Mouse (Mus musculus) midbrain, postnatal 0 days (tissue): ENCODE data around the gene Ewsr1. TPM values are rescaled to one million over a fixed set of nuclear protein-coding genes. Genes with fewer than 3 reads are reported as not detected.

Experiments
- ATAC-seq: fragments of 200-750 bp; cut with Nextera tagmentation; 2 replicates; pipeline ENCODE4 v1.8.0; 2017; ENCODE audit warnings: moderate number of reproducible peaks, mild to moderate bottlenecking, moderate TSS enrichment, moderate library complexity; ENCODE audit not compliant: low FRiP score
- DNase-seq: peaks from one replicate; pipeline ENCODE4 v3.0.0-alpha.2; 2015; ENCODE audit warnings: low spot score
- H3K27ac ChIP-seq: fragments of 300-500 bp; sonication (generic); 2 replicates; pipeline ENCODE4 v1.5.1; 2014; ENCODE audit warnings: low read depth, mild to moderate bottlenecking, low read length, mixed read lengths
- H3K27me3 ChIP-seq: fragments of 300-500 bp; sonication (generic); 2 replicates; pipeline ENCODE4 v1.6.1; 2014; ENCODE audit warnings: low read length, control low read depth, mixed read lengths; ENCODE audit not compliant: insufficient read depth
- H3K36me3 ChIP-seq: fragments of 300-500 bp; sonication (generic); 2 replicates; pipeline ENCODE4 v1.6.1; 2014; ENCODE audit warnings: low read length, control low read depth, mixed read lengths; ENCODE audit not compliant: insufficient read depth
- H3K4me1 ChIP-seq: fragments of 300-500 bp; sonication (generic); 2 replicates; pipeline ENCODE4 v1.6.1; 2014; ENCODE audit warnings: mild to moderate bottlenecking, control low read depth, antibody characterized with exemption, low read length, mixed read lengths; ENCODE audit not compliant: insufficient read depth
- H3K4me2 ChIP-seq: fragments of 300-500 bp; sonication (generic); 2 replicates; pipeline ENCODE4 v1.6.1; 2014; ENCODE audit warnings: low read depth, mild to moderate bottlenecking, low read length, mixed read lengths; ENCODE audit not compliant: poor library complexity, severe bottlenecking
- H3K4me3 ChIP-seq: fragments of 300-500 bp; sonication (generic); 2 replicates; pipeline ENCODE4 v1.5.1; 2014; ENCODE audit warnings: low read depth, mild to moderate bottlenecking, low read length, moderate library complexity
- H3K9ac ChIP-seq: fragments of 300-500 bp; sonication (generic); replicated peaks from 2 replicates; pipeline ENCODE4 v1.6.1; 2014; ENCODE audit warnings: mild to moderate bottlenecking, low read length, moderate library complexity, mixed read lengths; ENCODE audit not compliant: poor library complexity, severe bottlenecking
- H3K9me3 ChIP-seq: fragments of 300-500 bp; sonication (generic); 2 replicates; pipeline ENCODE4 v1.6.1; 2016; ENCODE audit warnings: low read length, control low read depth
- CTCF ChIP-seq: IDR thresholded peaks from 2 replicates; pipeline ENCODE4 v1.5.1; 2016; ENCODE audit warnings: antibody characterized with exemption, mild to moderate bottlenecking
- WGBS: fragments of 180-500 bp; shearing (Covaris S2); extraction: QIAGEN DNeasy Blood & Tissue Kit; methylation state at CpG from one replicate; pipeline ENCODE4 v1.1.7; 2014; 5-methylcytosine and 5-hydroxymethylcytosine counted together
- polyA plus RNA-seq: library from polyadenylated mRNA; unstranded; fragments of >200 nt; fragmentation: Nextera tagmentation; extraction: Ambion mirVana; gene quantifications from 2 replicates; pipeline ENCODE4 v1.2.1, GENCODE M21; 2015
- total RNA-seq: library from RNA; depleted of rRNA; stranded (reverse); fragments of >200 nt; gene quantifications from 2 replicates; pipeline ENCODE4 v1.2.3, GENCODE M21; 2014

The Ewsr1 gene
- total and polyA plus RNA-seq, 2 experiments from 2014 or later = 338 to 353 TPM

- no peak overlapping the region for H3K4me3 ChIP-seq
- no peaks in the 10 kb centered on the region for H3K9me3 ChIP-seq
- no peak for ATAC-seq
- WGBS = 28% methylated on average over 14 of the region's 14 CpGs
- H3K9ac ChIP-seq = no peak overlapping the region
- H3K27ac ChIP-seq = no peak overlapping the region
- no peak for TF ChIP-seq CTCF
- peaks cover 7% of the 10 kb centered on the region for H3K36me3 ChIP-seq
- peaks cover 46% of the 10 kb centered on the region for H3K27me3 ChIP-seq
- DNase-seq = no peak
- no peak overlapping the region for H3K4me2 ChIP-seq
- peaks cover 15% of the 10 kb centered on the region; the same call in 1 of the 2 replicates for H3K4me1 ChIP-seq
Observed at GRCm38 (mm10) chr11:5059230-5059629, 39.8 kb downstream of the Ewsr1 start.

GRCm38 (mm10) chr11:5058783-5059182 is 40.3 kb downstream of the Ewsr1 start:
- TF ChIP-seq CTCF = no peak

GRCm38 (mm10) chr11:5057856-5058641 is 41.0 kb downstream of the Ewsr1 start, which contains the start of gene Rasl10a:
Rasl10a (plus strand) TSS chr11:5058128.
- peaks cover 7% of the 10 kb centered on the region for H3K36me3 ChIP-seq
- 1% methylated on average over 75 of the region's 77 CpGs for WGBS
- no peaks in the 10 kb centered on the region for H3K9me3 ChIP-seq
- H3K9ac ChIP-seq = peak within 1 kb of the TSS; percentile 67
- TF ChIP-seq CTCF = no peak
- DNase-seq (no peak), ATAC-seq (no peak; the same call in 1 of the 2 replicates)
- peak within 1 kb of the TSS; percentile 47 for H3K4me3 ChIP-seq
- peak within 1 kb of the TSS; percentile 89 for H3K4me2 ChIP-seq
- no peak within 1 kb of the TSS for H3K27ac ChIP-seq
- H3K4me1 ChIP-seq = peaks cover 5% of the 10 kb centered on the region; the same call in 1 of the 2 replicates
- H3K27me3 ChIP-seq = peaks cover 43% of the 10 kb centered on the region

More at GRCm38 (mm10) chr11:5058783-5059182, 40.3 kb downstream of the Ewsr1 start:
- Histone ChIP-seq H3K4me3 (no peak overlapping the region), H3K9me3 (no peaks in the 10 kb centered on the region), H3K27ac (no peak overlapping the region), H3K4me1 (peaks cover 10% of the 10 kb centered on the region; the same call in 1 of the 2 replicates), H3K9ac (no peak overlapping the region), H3K27me3 (peaks cover 46% of the 10 kb centered on the region), H3K36me3 (peaks cover 7% of the 10 kb centered on the region), H3K4me2 (no peak overlapping the region)
- DNase-seq (no peak), ATAC-seq (no peak)
- 31% methylated on average over 9 of the region's 9 CpGs for WGBS

GRCm38 (mm10) chr11:5057541-5057855 is 41.6 kb downstream of the Ewsr1 start:
- peaks cover 38% of the 10 kb centered on the region for H3K27me3 ChIP-seq
- 16% methylated on average over 8 of the region's 8 CpGs for WGBS
- H3K4me2 ChIP-seq = peak overlapping the region; percentile 89
- no peak for TF ChIP-seq CTCF
- DNase-seq = no peak
- peaks cover 7% of the 10 kb centered on the region for H3K36me3 ChIP-seq
- H3K4me3 ChIP-seq = peak overlapping the region; percentile 47
- peak overlapping the region; percentile 67; the same call in 1 of the 2 replicates for H3K9ac ChIP-seq
- no peaks in the 10 kb centered on the region for H3K9me3 ChIP-seq
- no peak for ATAC-seq
- no peak overlapping the region for H3K27ac ChIP-seq
- H3K4me1 ChIP-seq = peaks cover 5% of the 10 kb centered on the region; the same call in 1 of the 2 replicates

GRCm38 (mm10) chr11:5057064-5057463 is 42.0 kb downstream of the Ewsr1 start:
- Histone ChIP-seq H3K36me3 (peaks cover 7% of the 10 kb centered on the region), H3K4me2 (no peak overlapping the region), H3K9ac (no peak overlapping the region), H3K9me3 (no peaks in the 10 kb centered on the region), H3K27me3 (peaks cover 33% of the 10 kb centered on the region), H3K4me1 (peaks cover 5% of the 10 kb centered on the region; the same call in 1 of the 2 replicates), H3K4me3 (no peak overlapping the region), H3K27ac (no peak overlapping the region)
- no peak for TF ChIP-seq CTCF
- 60% methylated on average over 8 of the region's 8 CpGs for WGBS
- ATAC-seq = no peak
- no peak for DNase-seq
